In the genomic region with DNA sequence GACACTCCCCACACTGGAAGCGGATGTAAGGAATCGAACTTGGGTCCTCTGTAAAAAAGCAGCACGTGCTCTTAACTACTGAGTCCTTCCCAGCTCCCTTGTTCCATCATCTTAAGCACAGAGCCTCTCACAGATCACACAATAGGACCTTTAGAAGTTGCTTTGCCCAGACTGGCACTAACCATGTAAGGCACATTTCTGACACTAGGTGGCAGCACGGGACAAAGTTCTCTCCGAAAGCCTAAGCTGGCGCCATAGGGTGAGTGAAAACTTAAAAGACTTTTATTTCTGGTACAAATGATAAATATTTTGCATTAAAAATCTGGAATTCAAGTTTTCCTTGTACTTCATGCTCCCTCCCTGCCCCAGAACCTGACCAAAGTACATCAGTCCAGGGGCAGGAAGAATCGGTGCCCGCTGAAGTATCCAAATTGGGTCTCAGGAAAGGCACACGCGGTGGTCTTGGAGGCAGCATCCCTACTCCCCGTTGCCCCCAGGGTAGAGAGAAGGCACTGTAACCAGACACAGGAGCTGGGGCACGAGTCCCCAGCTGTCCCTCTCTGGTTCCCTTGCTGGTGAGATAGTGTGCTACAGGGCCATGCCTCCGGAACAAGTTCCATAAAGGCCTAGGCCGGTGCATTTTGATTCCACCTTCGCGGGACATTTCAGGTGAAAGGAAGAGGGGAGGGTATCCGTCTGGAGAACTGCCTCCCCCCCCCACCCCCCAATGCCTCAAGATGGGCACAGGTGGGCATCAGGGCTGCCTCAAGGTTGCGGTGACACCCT, we compare ENCODE assay signal across 8 mouse cellular contexts. TPM values are rescaled to one million over a fixed set of nuclear protein-coding genes. Genes with fewer than 3 reads are reported as not detected.
A peak's percentile ranks its signal among the peaks of the same experiment; 100 is the strongest.
DNase-seq lines count a peak whose midpoint lies in the region; ATAC-seq and TF ChIP-seq lines count a peak whose summit lies in the region.

No protein-coding gene starts in this region.

- peaks cover 7% of the 10 kb centered on the region for H3K36me3 ChIP-seq in heart, embryonic 11.5 days (ENCODE audit: control insufficient read depth, insufficient read depth, low read length)
- H3K36me3 ChIP-seq in limb, embryonic 12.5 days, result peaks cover 75% of the 10 kb centered on the region
- no peaks in the 10 kb centered on the region for H3K36me3 ChIP-seq in midbrain, postnatal 0 days (ENCODE audit: insufficient read depth, low read length)
- no peaks in the 10 kb centered on the region for H3K36me3 ChIP-seq in stomach, embryonic 16.5 days (ENCODE audit: control insufficient read depth, insufficient read depth, low read length)

- H3K27ac ChIP-seq in heart, embryonic 11.5 days (ENCODE audit: low read depth, low read length), result no peak overlapping the region
- peak overlapping the region; percentile 65 for H3K27ac ChIP-seq in limb, embryonic 12.5 days
- no peak overlapping the region for H3K27ac ChIP-seq in midbrain, postnatal 0 days (ENCODE audit: low read depth, low read length)
- no peak overlapping the region for H3K27ac ChIP-seq in stomach, embryonic 16.5 days (ENCODE audit: low read length)

- no peaks in the 10 kb centered on the region for H3K9me3 ChIP-seq in heart, embryonic 11.5 days (replicated peaks; ENCODE audit: control insufficient read depth, low read length)
- H3K9me3 ChIP-seq in limb, embryonic 12.5 days, result no peaks in the 10 kb centered on the region
- H3K9me3 ChIP-seq in midbrain, postnatal 0 days (ENCODE audit: low read length), result no peaks in the 10 kb centered on the region
- no peaks in the 10 kb centered on the region for H3K9me3 ChIP-seq in stomach, embryonic 16.5 days (replicated peaks; ENCODE audit: control insufficient read depth, low read length)

- no peak for ATAC-seq in heart, embryonic 11.5 days (replicated peaks; ENCODE audit: insufficient number of reproducible peaks, low FRiP score, low TSS enrichment)
- 0 out of 2 replicates have a peak, but pooled peaks have one; percentile 12 for ATAC-seq in limb, embryonic 12.5 days (ENCODE audit: insufficient number of reproducible peaks, insufficient read depth, low FRiP score, low TSS enrichment, low read depth)
- peak; percentile 71; the same call in 1 of the 2 replicates for ATAC-seq in midbrain, postnatal 0 days (ENCODE audit: low FRiP score)
- ATAC-seq in stomach, embryonic 16.5 days (ENCODE audit: insufficient read depth, low FRiP score), result peak; percentile 58; the same call in 1 of the 2 replicates

- peak; percentile 94 for TF ChIP-seq CTCF in midbrain, postnatal 0 days (IDR thresholded peaks at IDR 0.05)

- H3K4me3 ChIP-seq in heart, embryonic 11.5 days (ENCODE audit: low read depth, low read length), result no peak overlapping the region
- no peak overlapping the region for H3K4me3 ChIP-seq in limb, embryonic 12.5 days (replicated peaks)
- H3K4me3 ChIP-seq in midbrain, postnatal 0 days (ENCODE audit: low read depth, low read length), result no peak overlapping the region
- H3K4me3 ChIP-seq in stomach, embryonic 16.5 days (replicated peaks; ENCODE audit: low read length), result no peak overlapping the region

- no peaks in the 10 kb centered on the region for H3K27me3 ChIP-seq in heart, embryonic 11.5 days (ENCODE audit: control insufficient read depth, insufficient read depth, low read length)
- no peaks in the 10 kb centered on the region for H3K27me3 ChIP-seq in limb, embryonic 12.5 days
- no peaks in the 10 kb centered on the region for H3K27me3 ChIP-seq in midbrain, postnatal 0 days (ENCODE audit: insufficient read depth, low read length)
- H3K27me3 ChIP-seq in stomach, embryonic 16.5 days (ENCODE audit: control insufficient read depth, insufficient read depth, low read length), result no peaks in the 10 kb centered on the region

- peaks cover 14% of the 10 kb centered on the region for H3K4me1 ChIP-seq in heart, embryonic 11.5 days (ENCODE audit: control insufficient read depth, insufficient read depth, low read length)
- H3K4me1 ChIP-seq in limb, embryonic 12.5 days (replicated peaks), result peaks cover 28% of the 10 kb centered on the region
- H3K4me1 ChIP-seq in midbrain, postnatal 0 days (ENCODE audit: insufficient read depth, low read length), result no peaks in the 10 kb centered on the region
- peaks cover 19% of the 10 kb centered on the region for H3K4me1 ChIP-seq in stomach, embryonic 16.5 days (ENCODE audit: control insufficient read depth, insufficient read depth, low read length)

- no peak overlapping the region for H3K9ac ChIP-seq in heart, embryonic 11.5 days (ENCODE audit: low read depth, low read length)
- no peak overlapping the region for H3K9ac ChIP-seq in limb, embryonic 12.5 days (replicated peaks)
- H3K9ac ChIP-seq in midbrain, postnatal 0 days (replicated peaks; ENCODE audit: low read length, poor library complexity, severe bottlenecking), result no peak overlapping the region
- no peak overlapping the region for H3K9ac ChIP-seq in stomach, embryonic 16.5 days (ENCODE audit: low read length)

- 43% methylated on average over 18 of the region's 18 CpGs for WGBS in heart, embryonic 11.5 days (ENCODE audit: insufficient replicate concordance)
- WGBS in limb, embryonic 12.5 days, result 40% methylated on average over 18 of the region's 18 CpGs
- WGBS in midbrain, postnatal 0 days, result 37% methylated on average over 18 of the region's 18 CpGs
- WGBS in stomach, embryonic 16.5 days, result 46% methylated on average over 18 of the region's 18 CpGs

- DNase-seq in heart, adult 18-20 months, result peak; percentile 71 to 97
- DNase-seq in embryo, embryonic 10 days (ENCODE audit: low spot score), result peak; percentile 96
- DNase-seq in gastrocnemius, adult 8-10 months (ENCODE audit: low spot score in 2 of 2), result peak; percentile 62 to 67
- DNase-seq in kidney, adult 18-20 months, result peak; percentile 89
- DNase-seq in midbrain, postnatal 0 days (ENCODE audit: low spot score), result peak; percentile 88

- no peak overlapping the region for H3K4me2 ChIP-seq in heart, embryonic 11.5 days
- H3K4me2 ChIP-seq in limb, embryonic 12.5 days, result no peak overlapping the region
- H3K4me2 ChIP-seq in midbrain, postnatal 0 days (ENCODE audit: low read depth, low read length, poor library complexity, severe bottlenecking), result no peak overlapping the region
- no peak overlapping the region for H3K4me2 ChIP-seq in stomach, embryonic 16.5 days (ENCODE audit: low read depth, low read length)

RNA-seq across cellular contexts. Expression of a gene that starts 11.7 kb away (rescaled TPM):
- under 1 TPM in 1 of 2 experiments, not detected in 1; 0.10 TPM for total RNA-seq in heart, adult 18-20 months (2021)
- not detected in 2 replicates for polyA plus RNA-seq in heart, embryonic 11.5 days (2014; fragmentation: Nextera tagmentation; extraction: Ambion mirVana)
- total RNA-seq in gastrocnemius, adult 8-10 months (2022), result not detected
- not detected in 2 replicates for polyA plus RNA-seq in limb, embryonic 12.5 days (2016; fragmentation: Nextera tagmentation; extraction: Ambion mirVana)
- 0.16 TPM in 1 of 2 replicates, not detected in the other for total RNA-seq in midbrain, postnatal 0 days (2014; rRNA removed)
- not detected in 2 replicates for polyA plus RNA-seq in midbrain, postnatal 0 days (2015; fragmentation: Nextera tagmentation; extraction: Ambion mirVana)
- polyA plus RNA-seq in stomach, embryonic 16.5 days (2015; fragmentation: Nextera tagmentation; extraction: Ambion mirVana), result 0.97 and 0.98 TPM in 2 replicates

RNA-seq across cellular contexts. Expression of a gene that starts 17.9 kb away (rescaled TPM):
- 1 to 10 TPM; 6.4 to 7.7 TPM for total RNA-seq in heart, adult 18-20 months (2021)
- 37.8 and 41.1 TPM in 2 replicates for polyA plus RNA-seq in heart, embryonic 11.5 days (2014; fragmentation: Nextera tagmentation; extraction: Ambion mirVana)
- 1 to 10 TPM; 2.7 to 5.9 (median 4.8) TPM for total RNA-seq in gastrocnemius, adult 8-10 months (2022)
- polyA plus RNA-seq in limb, embryonic 12.5 days (2016; fragmentation: Nextera tagmentation; extraction: Ambion mirVana), result 100 and 102 TPM in 2 replicates
- 4.7 and 4.9 TPM in 2 replicates for total RNA-seq in midbrain, postnatal 0 days (2014; rRNA removed)
- 4.5 and 4.7 TPM in 2 replicates for polyA plus RNA-seq in midbrain, postnatal 0 days (2015; fragmentation: Nextera tagmentation; extraction: Ambion mirVana)
- 31.4 and 36.2 TPM in 2 replicates for polyA plus RNA-seq in stomach, embryonic 16.5 days (2015; fragmentation: Nextera tagmentation; extraction: Ambion mirVana)
